Mouse (Mus musculus) intestine, embryonic 15.5 days (tissue): ENCODE measurements around the gene Lrg1. TPM values are rescaled to one million over a fixed set of nuclear protein-coding genes. Genes with fewer than 3 reads are reported as not detected.
A peak's percentile ranks its signal among the peaks of the same experiment; 100 is the strongest.

Experiments
- ATAC-seq: fragments of 200-750 bp; cut with Nextera tagmentation; 2 replicates; pipeline ENCODE4 v1.8.0; 2017; ENCODE audit warnings: moderate TSS enrichment, moderate library complexity
- H3K27ac ChIP-seq: fragments of 300-500 bp; sonication (generic); 2 replicates; pipeline ENCODE4 v1.5.1; 2015; ENCODE audit warnings: mild to moderate bottlenecking, inconsistent platforms
- H3K27me3 ChIP-seq: fragments of 300-500 bp; sonication (generic); replicated peaks from 2 replicates; pipeline ENCODE4 v1.6.1; 2015; ENCODE audit warnings: inconsistent platforms
- H3K36me3 ChIP-seq: fragments of 300-500 bp; sonication (generic); 2 replicates; pipeline ENCODE4 v1.6.1; 2015; ENCODE audit warnings: inconsistent platforms
- H3K4me1 ChIP-seq: fragments of 300-500 bp; sonication (generic); replicated peaks from 2 replicates; pipeline ENCODE4 v1.6.1; 2015; ENCODE audit warnings: inconsistent platforms
- H3K4me2 ChIP-seq: fragments of 300-500 bp; sonication (generic); replicated peaks from 2 replicates; pipeline ENCODE4 v1.6.1; 2015; ENCODE audit warnings: mild to moderate bottlenecking, inconsistent platforms
- H3K4me3 ChIP-seq: fragments of 300-500 bp; sonication (generic); replicated peaks from 2 replicates; pipeline ENCODE4 v1.5.1; 2015; ENCODE audit warnings: inconsistent platforms
- H3K9ac ChIP-seq: fragments of 300-500 bp; sonication (generic); 2 replicates; pipeline ENCODE4 v1.6.1; 2015; ENCODE audit warnings: inconsistent platforms
- H3K9me3 ChIP-seq: fragments of 300-500 bp; sonication (generic); 2 replicates; pipeline ENCODE4 v1.6.1; 2016; ENCODE audit warnings: inconsistent platforms
- WGBS: fragments of 180-500 bp; shearing (Covaris S2); methylation state at CpG from one replicate; pipeline ENCODE4 v1.1.7; 2015; 5-methylcytosine and 5-hydroxymethylcytosine counted together
- polyA plus RNA-seq: library from polyadenylated mRNA; unstranded; fragments of >200 nt; fragmentation: Nextera tagmentation; extraction: Ambion mirVana; gene quantifications from 2 replicates; pipeline ENCODE4 v1.2.1, GENCODE M21; 2015

Lrg1 gene
- polyA plus RNA-seq, 1 experiment from 2014 or later, result 0.33 TPM

DNA sequence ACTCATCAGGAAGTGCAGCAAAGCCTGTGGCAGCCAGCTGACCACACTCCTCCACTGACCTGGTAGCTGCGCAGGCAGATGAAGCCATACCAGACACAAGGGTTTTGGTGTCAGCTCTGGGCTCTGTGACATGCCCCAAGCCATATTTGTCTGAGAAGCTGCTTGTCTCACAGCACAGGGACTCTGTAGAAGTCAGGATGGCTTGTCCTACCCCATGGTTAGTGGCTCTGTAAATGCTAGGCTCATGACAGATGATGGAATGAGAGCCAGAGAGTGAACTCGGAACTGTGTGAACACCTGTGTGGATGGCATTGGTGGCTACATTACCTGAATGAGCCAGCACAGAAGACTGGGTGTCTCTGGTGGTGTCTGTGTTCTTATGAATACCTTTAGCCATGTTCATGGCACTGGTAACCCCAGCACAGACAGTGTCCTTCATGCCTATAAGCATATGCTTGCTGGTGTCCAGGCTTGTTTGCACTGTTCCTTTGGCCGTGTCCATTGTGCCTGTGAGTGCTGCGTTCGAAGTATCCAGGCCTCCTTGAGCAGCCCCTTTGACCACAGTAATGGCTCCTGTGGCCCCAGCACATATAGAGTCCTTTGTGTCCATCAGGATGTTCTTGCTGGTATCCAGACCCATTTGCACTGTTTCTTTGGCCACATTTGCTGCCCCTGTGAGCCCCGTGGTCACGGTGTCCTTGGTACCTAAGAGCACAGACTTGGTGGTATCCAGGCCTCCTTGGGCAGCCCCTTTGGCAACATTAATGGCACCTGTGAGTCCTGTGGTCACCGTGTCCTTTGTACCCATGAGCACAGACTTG, 18.1 kb downstream of the Lrg1 start:
- H3K27me3 ChIP-seq, result no peaks in the 10 kb centered on the region
- no peaks in the 10 kb centered on the region for H3K9me3 ChIP-seq
- no peak overlapping the region for H3K27ac ChIP-seq
- ATAC-seq, result no peak
- WGBS, result 97% methylated on average over 8 of the region's 8 CpGs
- no peak overlapping the region for H3K9ac ChIP-seq
- H3K36me3 ChIP-seq, result peaks cover 30% of the 10 kb centered on the region
- no peaks in the 10 kb centered on the region for H3K4me1 ChIP-seq
- H3K4me3 ChIP-seq, result no peak overlapping the region
- H3K4me2 ChIP-seq, result no peak overlapping the region

DNA sequence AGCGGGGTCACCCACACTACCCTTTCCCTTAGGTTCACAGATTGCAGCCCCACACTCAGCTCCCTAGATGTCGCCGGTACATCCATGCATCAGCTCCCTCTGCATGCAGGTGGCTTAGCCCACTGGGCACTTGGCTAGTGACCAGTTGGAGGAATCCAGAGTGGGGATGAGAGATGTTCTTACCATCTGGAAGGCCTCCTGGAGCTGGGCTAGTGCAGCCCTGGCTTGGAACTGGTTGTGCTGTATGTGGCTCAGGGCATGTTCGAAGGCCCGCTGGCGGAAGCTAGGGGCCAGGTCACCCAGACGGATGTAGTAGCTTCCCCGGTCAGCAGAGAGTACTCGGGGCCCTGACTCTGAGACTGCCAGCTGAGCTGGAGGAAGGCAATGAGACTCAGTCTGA, 18.9 kb downstream of the Lrg1 start:
- peaks cover 30% of the 10 kb centered on the region for H3K36me3 ChIP-seq

DNA sequence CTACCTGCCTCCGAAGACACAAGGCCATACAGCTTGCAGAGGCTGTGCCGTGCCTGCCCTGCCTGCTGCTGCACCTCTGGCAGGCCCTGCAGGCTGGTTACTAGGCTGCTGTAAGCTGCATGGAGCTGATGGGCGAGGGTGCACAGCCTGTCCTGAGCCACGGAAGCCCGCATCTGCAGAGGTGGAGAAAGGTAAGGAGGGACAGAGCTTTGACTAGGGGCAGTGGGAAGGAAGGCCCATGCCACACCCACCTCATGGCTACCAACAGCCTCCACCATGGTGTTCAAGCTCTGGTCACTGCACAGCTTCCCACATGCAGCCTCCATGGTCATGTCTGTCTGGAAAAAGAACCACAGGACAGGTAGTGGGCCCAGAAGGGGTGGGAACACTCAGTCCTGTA, 19.6 kb downstream of the Lrg1 start:
- Histone ChIP-seq H3K9me3 (no peaks in the 10 kb centered on the region), H3K27me3 (no peaks in the 10 kb centered on the region), H3K4me2 (no peak overlapping the region), H3K4me3 (no peak overlapping the region), H3K9ac (no peak overlapping the region), H3K4me1 (no peaks in the 10 kb centered on the region), H3K36me3 (peaks cover 35% of the 10 kb centered on the region), H3K27ac (no peak overlapping the region)
- ATAC-seq, result no peak
- WGBS, result 91% methylated on average over 5 of the region's 5 CpGs

More for the DNA sequence above, 18.9 kb downstream of the Lrg1 start:
- ATAC-seq, result no peak
- WGBS, result 93% methylated on average over 9 of the region's 9 CpGs
- no peaks in the 10 kb centered on the region for H3K9me3 ChIP-seq
- no peak overlapping the region for H3K4me3 ChIP-seq
- H3K4me1 ChIP-seq, result no peaks in the 10 kb centered on the region
- no peak overlapping the region for H3K27ac ChIP-seq
- H3K27me3 ChIP-seq, result no peaks in the 10 kb centered on the region
- H3K9ac ChIP-seq, result no peak overlapping the region
- H3K4me2 ChIP-seq, result no peak overlapping the region

DNA sequence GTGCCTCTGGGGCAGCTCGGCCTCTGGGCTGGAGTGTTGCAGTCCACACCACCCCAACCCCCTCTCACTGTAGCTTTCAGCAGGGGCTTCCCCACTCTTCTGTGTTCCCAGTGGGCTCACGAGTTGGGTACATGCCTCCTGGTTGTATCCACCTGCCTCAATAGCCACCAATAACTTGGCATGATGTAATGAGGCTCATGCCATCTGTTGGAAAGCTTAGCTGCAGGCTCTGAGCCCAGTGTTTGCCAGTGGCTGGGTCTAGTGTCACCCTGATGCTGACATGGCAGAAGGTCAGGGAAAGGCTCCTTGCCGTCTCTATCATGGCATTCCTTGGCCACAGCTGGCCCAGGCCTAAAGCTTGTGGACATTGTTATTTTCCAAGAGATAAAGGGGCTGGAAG, 21.0 kb downstream of the Lrg1 start:
- Histone ChIP-seq H3K36me3 (peaks cover 49% of the 10 kb centered on the region), H3K4me3 (no peak overlapping the region), H3K9me3 (no peaks in the 10 kb centered on the region), H3K4me2 (no peak overlapping the region), H3K9ac (no peak overlapping the region), H3K27ac (no peak overlapping the region), H3K27me3 (no peaks in the 10 kb centered on the region), H3K4me1 (no peaks in the 10 kb centered on the region)
- no peak for ATAC-seq
- WGBS, result 88% methylated on average over 3 of the region's 3 CpGs

DNA sequence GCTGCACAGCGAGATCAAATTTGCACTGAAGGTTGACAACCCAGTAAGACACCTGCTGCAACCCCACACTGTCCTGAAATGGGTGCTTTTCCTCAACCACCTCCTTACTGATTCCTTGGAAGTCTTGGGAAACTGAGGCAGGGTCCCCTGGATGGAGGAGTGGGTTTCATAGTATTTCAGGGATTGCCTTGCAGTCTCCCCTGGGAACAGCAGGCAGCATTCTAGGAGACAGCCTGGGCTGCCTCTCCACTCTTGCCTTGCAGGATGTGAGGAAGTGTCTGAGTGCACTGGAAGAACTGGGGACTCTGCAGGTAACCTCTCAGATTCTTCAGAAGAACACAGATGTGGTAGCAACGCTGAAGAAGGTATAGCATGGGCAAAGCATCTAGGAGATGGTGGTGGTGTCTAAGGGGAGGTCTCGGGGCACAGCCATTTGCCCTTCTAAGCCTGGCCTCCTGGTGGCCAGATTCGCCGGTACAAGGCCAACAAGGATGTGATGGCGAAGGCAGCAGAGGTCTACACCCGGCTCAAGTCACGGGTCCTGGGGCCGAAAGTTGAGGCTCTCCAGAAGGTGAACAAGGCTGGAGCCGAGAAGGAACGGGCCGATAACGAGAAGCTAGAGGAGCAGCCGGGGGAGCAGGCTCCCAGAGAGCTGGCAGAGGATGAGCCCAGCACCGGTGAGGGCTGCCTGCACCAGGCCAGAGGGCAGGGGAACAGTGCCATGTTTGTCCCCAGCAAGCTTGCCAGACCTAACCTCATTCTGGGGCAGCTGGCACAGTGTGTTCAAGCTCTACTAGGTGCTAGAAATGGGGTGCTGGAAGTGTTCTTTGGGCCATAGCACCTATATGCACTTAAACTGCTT, 22.9 kb downstream of the Lrg1 start:
- Histone ChIP-seq H3K36me3 (peaks cover 50% of the 10 kb centered on the region), H3K27me3 (no peaks in the 10 kb centered on the region), H3K4me3 (no peak overlapping the region), H3K27ac (no peak overlapping the region), H3K4me1 (no peaks in the 10 kb centered on the region), H3K9ac (no peak overlapping the region), H3K9me3 (no peaks in the 10 kb centered on the region), H3K4me2 (no peak overlapping the region)
- WGBS, result 90% methylated on average over 15 of the region's 15 CpGs
- no peak for ATAC-seq

DNA sequence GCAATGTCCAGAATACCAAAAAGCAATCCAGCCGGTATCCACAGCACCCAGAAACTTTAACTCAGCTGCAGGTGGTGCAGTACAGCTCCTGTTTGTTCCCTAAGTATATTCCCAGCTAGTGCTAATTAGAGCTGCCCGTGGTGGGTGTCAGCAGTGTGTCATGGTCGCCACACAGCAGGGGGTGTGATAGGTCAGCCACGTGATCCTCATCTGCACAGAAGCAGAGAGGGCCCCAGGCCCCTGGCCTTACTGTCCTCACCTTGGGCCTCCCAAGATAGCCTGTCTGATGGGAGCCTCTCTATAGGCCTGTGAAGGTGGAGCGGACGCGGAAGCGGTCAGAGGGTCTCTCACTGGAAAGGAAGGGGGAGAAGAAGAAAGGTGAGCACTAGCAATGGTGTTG, 23.6 kb downstream of the Lrg1 start:
- Histone ChIP-seq H3K4me1 (no peaks in the 10 kb centered on the region), H3K27ac (no peak overlapping the region), H3K27me3 (no peaks in the 10 kb centered on the region), H3K9me3 (no peaks in the 10 kb centered on the region), H3K9ac (no peak overlapping the region), H3K4me2 (no peak overlapping the region), H3K36me3 (peaks cover 53% of the 10 kb centered on the region), H3K4me3 (no peak overlapping the region)
- ATAC-seq, result no peak
- WGBS, result 96% methylated on average over 8 of the region's 8 CpGs

DNA sequence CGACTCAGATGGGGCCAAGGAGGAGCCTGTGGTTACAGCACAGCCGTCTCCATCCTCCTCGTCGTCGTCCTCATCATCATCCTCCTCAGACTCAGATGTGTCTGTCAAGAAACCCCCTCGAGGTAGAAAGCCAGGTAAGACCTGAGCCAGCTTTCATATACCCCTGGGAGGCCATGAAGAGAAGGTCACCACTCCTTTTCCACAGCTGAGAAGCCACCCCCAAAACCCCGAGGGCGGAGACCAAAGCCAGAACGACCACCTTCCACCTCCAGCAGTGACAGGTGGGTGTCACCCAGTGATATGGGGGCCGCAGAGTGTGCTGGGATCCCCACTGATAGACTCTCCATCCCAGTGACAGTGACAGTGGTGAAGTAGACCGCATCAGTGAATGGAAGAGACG, 24.9 kb downstream of the Lrg1 start:
- no peak overlapping the region for H3K9ac ChIP-seq
- no peak overlapping the region for H3K27ac ChIP-seq
- 90% methylated on average over 12 of the region's 12 CpGs for WGBS
- no peaks in the 10 kb centered on the region for H3K9me3 ChIP-seq
- ATAC-seq, result no peak
- H3K4me3 ChIP-seq, result no peak overlapping the region
- H3K36me3 ChIP-seq, result peaks cover 49% of the 10 kb centered on the region
- H3K4me2 ChIP-seq, result no peak overlapping the region
- no peaks in the 10 kb centered on the region for H3K27me3 ChIP-seq
- no peaks in the 10 kb centered on the region for H3K4me1 ChIP-seq

DNA sequence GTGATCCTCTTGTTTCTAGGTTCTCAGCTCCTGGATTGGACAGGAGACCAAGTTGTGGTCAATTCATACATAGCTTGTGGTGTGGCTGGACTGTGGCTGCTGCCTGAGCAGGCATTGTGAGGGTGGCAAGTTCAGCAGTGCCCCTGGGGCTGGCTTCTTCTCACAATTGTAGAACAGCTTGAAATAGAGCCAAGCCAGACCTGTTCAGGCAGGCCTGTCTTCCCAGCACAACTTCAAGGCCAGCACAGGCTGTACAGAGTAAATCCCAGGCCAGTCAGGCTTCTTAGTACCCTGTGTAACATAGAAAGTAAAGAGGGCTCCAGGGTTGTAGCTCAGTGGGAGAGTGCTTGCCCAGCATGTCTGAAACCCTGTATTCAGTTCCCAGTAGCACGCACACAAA, 29.0 kb downstream of the Lrg1 start:
- no peaks in the 10 kb centered on the region for H3K4me1 ChIP-seq
- no peak overlapping the region for H3K4me3 ChIP-seq
- H3K4me2 ChIP-seq, result no peak overlapping the region
- no peak overlapping the region for H3K27ac ChIP-seq
- ATAC-seq, result no peak
- peaks cover 28% of the 10 kb centered on the region for H3K36me3 ChIP-seq
- H3K9me3 ChIP-seq, result no peaks in the 10 kb centered on the region
- H3K9ac ChIP-seq, result no peak overlapping the region
- H3K27me3 ChIP-seq, result no peaks in the 10 kb centered on the region
- WGBS, result 97% methylated on average over 1 of the region's 1 CpGs

DNA sequence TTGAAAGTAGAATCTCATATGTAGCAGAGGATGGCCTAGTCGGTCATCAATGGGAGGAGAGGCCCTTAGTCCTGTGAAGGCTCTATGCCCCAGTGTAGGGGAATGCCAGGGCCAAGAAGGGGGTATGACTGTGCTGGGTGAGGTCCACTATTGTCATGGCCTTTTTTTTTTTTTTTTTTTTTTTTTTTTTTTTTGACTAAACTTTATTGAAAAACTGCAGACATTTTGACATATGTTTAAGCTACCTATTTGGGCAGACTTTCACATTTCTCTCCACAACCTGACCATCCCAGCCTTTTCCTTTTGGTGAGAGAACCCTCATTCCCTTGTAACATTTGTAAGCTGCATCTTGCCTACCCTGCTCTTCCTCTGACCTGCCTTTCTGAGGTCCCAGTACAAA, 29.5 kb downstream of the Lrg1 start:
- Histone ChIP-seq H3K4me2 (no peak overlapping the region), H3K27me3 (no peaks in the 10 kb centered on the region), H3K4me3 (no peak overlapping the region), H3K9ac (no peak overlapping the region), H3K4me1 (no peaks in the 10 kb centered on the region), H3K36me3 (peaks cover 24% of the 10 kb centered on the region), H3K27ac (no peak overlapping the region), H3K9me3 (no peaks in the 10 kb centered on the region)
- 67% methylated on average over 1 of the region's 1 CpGs for WGBS
- no peak for ATAC-seq

DNA sequence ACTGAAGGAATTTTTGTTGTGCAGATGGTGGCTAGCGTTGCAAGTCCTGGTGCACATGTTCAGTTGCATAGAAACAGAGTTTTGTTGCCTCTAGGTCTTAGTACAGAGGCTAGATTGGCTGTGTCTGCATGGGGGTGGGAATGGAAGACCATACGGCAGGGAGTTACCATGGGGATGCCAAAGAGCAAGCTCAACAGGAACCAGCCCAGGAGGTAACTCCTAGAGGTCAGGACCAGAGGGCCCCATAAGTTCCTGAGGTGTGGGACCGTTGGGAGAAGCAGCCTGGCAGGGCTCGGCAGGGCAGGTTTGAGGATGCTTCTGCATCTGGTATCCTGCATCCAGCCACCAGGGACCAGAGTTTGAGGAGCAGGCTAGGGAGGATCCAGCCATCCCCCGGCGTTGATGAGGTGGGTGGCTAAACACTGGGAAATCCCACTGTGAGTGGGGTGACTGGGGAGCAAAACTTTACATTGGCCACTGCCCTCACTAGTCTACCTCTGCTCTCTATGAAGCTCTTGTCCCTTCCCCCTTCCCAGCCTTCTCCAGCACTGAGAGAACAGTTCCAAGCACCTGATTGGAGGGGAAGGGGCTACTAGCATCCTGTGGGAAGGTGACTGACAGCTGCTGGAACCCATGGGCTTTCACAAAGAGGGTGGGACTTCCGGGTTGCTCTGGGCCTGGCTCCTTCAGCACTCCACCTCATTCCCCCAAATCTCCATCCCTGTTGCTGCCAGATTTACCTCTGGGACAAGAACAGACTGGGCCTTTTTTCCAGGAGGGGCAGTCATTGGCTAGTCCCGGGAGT, 40.8 kb downstream of the Lrg1 start:
- Histone ChIP-seq H3K27ac (no peak overlapping the region), H3K4me1 (peaks cover 17% of the 10 kb centered on the region), H3K4me2 (peak overlapping the region; percentile 95), H3K36me3 (peaks cover 15% of the 10 kb centered on the region), H3K4me3 (peak overlapping the region; percentile 83), H3K27me3 (no peaks in the 10 kb centered on the region), H3K9me3 (no peaks in the 10 kb centered on the region), H3K9ac (peak overlapping the region; percentile 80)
- no peak for ATAC-seq
- WGBS, result 9% methylated on average over 8 of the region's 8 CpGs

DNA sequence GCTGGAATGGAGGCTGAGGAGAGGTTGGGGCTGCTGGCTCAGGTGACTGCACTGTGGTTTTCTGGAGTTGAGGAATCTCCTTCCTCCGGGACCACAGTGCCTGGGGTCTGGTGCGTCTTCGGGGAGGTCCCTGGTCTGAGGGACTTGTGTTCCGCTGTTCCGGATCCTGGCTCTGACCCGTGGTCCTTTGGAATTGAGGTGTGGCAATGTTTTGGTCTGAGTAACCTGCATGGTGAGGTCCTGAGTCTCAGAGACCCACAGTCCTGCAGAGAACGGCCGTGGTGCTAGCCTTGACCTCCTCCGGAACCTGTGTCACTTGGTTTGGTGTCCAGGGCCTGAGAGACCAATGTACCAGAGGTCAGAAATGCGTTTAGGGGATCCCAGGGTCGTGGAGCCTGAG, 41.9 kb downstream of the Lrg1 start:
- H3K9me3 ChIP-seq, result no peaks in the 10 kb centered on the region

More for the DNA sequence above, 41.9 kb downstream of the Lrg1 start:
- Histone ChIP-seq H3K27me3 (no peaks in the 10 kb centered on the region), H3K4me1 (peaks cover 19% of the 10 kb centered on the region), H3K4me3 (peak overlapping the region; percentile 83), H3K36me3 (peaks cover 15% of the 10 kb centered on the region), H3K9ac (peak overlapping the region; percentile 80), H3K27ac (0 out of 2 replicates have a peak overlapping the region, but pooled peaks have one; percentile 58), H3K4me2 (peak overlapping the region; percentile 95)
- no peak; the same call in 1 of the 2 replicates for ATAC-seq
- WGBS, result under 1% methylated on average over 11 of the region's 11 CpGs
